Mouse (Mus musculus): ENCODE measurements around the gene Actr1a. TPM values are rescaled to one million over a fixed set of nuclear protein-coding genes. Genes with fewer than 3 reads are reported as not detected.

Gene Actr1a
- 83.6 TPM for polyA plus RNA-seq (2014; fragmentation: Illumina TruSeq; extraction: RNeasy Lipid Tissue Mini Kit (QIAGEN cat#74804); ENCODE audit: low read depth, low replicate concordance)

GRCm38 (mm10) chr19:46395109-46396009, at the start of gene Actr1a:
Actr1a (minus strand) TSS chr19:46395748.

DNA sequence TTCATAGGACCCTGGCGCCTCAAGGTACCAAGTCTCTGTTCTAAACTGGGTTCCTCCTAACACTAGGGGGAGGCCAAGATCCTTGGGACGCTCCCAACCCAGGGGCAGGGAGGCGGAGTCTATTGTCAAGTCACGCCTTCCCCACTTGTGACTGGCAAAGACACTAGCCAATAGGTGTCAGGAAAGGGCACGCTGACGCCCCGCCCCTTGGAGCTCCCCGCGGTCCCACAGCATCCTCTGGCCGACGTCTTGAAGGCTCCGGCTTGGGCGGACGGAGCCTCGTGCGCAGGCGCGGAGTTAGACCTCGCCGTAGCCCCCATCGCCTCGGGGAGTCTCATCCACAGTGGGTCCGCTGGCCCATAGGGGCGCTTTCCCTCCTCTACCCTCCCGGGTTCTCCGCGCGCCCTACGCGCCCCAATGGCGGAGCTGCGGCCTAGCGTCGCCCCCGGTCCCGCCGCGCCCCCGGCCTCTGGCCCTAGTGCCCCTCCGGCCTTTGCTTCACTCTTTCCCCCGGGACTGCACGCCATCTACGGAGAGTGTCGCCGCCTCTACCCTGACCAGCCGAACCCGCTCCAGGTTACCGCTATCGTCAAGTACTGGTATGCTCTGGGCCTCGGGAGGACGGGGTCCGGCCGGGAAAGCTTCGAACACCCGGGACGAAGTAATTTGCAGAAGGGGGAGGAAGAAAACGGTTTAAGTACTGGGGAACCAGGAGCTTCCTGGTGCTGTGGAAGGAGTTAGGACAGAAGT, 1.3 kb upstream of the Actr1a start, which contains the start of gene Sufu:
Sufu (plus strand) TSS at position 211 of the 750 bp plus-strand sequence.

GRCm38 (mm10) chr19:46350168-46350932, 45.2 kb downstream of the Actr1a start, which contains the start of gene 2310034G01Rik:
2310034G01Rik (minus strand) TSS chr19:46350302.

GRCm38 (mm10) chr19:46338331-46338936, 57.1 kb downstream of the Actr1a start, which contains the start of gene Cuedc2:
Cuedc2 (minus strand) TSS chr19:46338702.

DNA sequence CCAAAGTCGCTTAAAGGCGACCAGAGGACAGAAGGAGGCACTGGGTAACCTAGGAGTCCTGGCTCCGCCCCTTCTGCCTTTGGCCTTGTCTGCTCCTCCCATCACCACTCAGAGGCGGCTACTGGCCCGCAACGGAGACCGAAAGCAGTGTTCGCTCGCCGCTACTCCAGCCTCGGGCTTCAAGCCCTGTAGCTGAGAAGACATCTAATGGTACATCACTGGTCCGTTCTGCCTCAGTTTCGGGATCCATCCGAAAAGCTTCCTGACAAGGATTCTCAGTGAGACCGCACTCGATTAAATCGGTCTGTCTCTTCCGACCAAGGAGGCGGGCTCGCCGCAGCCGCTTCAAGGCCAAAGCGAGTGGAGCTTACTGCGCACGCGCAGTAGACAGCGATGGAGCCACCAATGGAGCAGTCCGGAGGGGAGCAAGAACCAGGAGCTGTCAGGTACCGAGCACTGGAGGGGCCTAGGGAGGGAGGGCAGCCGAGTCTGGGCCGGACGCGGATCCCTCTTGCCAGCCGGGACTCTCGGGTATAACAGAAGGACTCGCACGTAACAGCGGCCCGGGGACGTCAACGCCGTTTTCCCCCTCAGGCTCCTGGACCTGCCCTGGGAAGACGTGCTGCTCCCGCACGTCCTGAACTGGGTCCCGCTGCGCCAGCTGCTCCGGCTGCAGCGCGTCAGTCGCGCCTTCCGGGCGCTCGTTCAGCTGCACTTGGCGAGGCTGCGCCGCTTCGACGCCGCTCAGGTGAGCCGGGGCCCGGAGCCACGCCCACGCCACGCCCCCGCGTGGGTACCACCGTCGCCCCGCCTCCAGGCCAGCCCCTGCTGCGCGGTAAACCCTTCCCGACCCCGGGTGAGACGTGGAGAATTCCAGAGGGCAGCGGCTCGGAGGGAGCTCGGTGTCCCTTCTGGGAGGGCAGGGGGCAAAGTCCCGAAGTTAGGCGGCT, 67.2 kb downstream of the Actr1a start, which contains the start of gene Fbxl15:
Fbxl15 (plus strand) TSS at position 104 of the 950 bp plus-strand sequence.

Other genes starting within 250 kb of the Actr1a start
- gene Pitx3, start 247.4 kb downstream of the Actr1a start, polyA plus RNA-seq (2014; fragmentation: Illumina TruSeq; extraction: RNeasy Lipid Tissue Mini Kit (QIAGEN cat#74804); ENCODE audit: low read depth, low replicate concordance), result not detected
- gene Gbf1, start 243.2 kb downstream of the Actr1a start, polyA plus RNA-seq (2014; fragmentation: Illumina TruSeq; extraction: RNeasy Lipid Tissue Mini Kit (QIAGEN cat#74804); ENCODE audit: low read depth, low replicate concordance), result 32.4 TPM
- 16.1 TPM for gene Nfkb2, start 91.4 kb downstream of the Actr1a start, polyA plus RNA-seq (2014; fragmentation: Illumina TruSeq; extraction: RNeasy Lipid Tissue Mini Kit (QIAGEN cat#74804); ENCODE audit: low read depth, low replicate concordance)
- 1.1 TPM for gene Psd, start 68.6 kb downstream of the Actr1a start, polyA plus RNA-seq (2014; fragmentation: Illumina TruSeq; extraction: RNeasy Lipid Tissue Mini Kit (QIAGEN cat#74804); ENCODE audit: low read depth, low replicate concordance)
- 4.8 TPM for gene Fbxl15, start 67.6 kb downstream of the Actr1a start, polyA plus RNA-seq (2014; fragmentation: Illumina TruSeq; extraction: RNeasy Lipid Tissue Mini Kit (QIAGEN cat#74804); ENCODE audit: low read depth, low replicate concordance)
- gene Cuedc2, start 57.0 kb downstream of the Actr1a start, polyA plus RNA-seq (2014; fragmentation: Illumina TruSeq; extraction: RNeasy Lipid Tissue Mini Kit (QIAGEN cat#74804); ENCODE audit: low read depth, low replicate concordance), result 100 TPM
- 2.7 TPM for gene Mfsd13a, start 54.6 kb downstream of the Actr1a start, polyA plus RNA-seq (2014; fragmentation: Illumina TruSeq; extraction: RNeasy Lipid Tissue Mini Kit (QIAGEN cat#74804); ENCODE audit: low read depth, low replicate concordance)
- gene 2310034G01Rik, start 45.4 kb downstream of the Actr1a start, polyA plus RNA-seq (2014; fragmentation: Illumina TruSeq; extraction: RNeasy Lipid Tissue Mini Kit (QIAGEN cat#74804); ENCODE audit: low read depth, low replicate concordance), result 0.89 TPM
- gene Sufu, start 1.1 kb upstream of the Actr1a start, polyA plus RNA-seq (2014; fragmentation: Illumina TruSeq; extraction: RNeasy Lipid Tissue Mini Kit (QIAGEN cat#74804); ENCODE audit: low read depth, low replicate concordance), result 7.3 TPM
- 17.6 TPM for gene Trim8, start 106.0 kb upstream of the Actr1a start, polyA plus RNA-seq (2014; fragmentation: Illumina TruSeq; extraction: RNeasy Lipid Tissue Mini Kit (QIAGEN cat#74804); ENCODE audit: low read depth, low replicate concordance)
- 88.9 TPM for gene Arl3, start 177.4 kb upstream of the Actr1a start, polyA plus RNA-seq (2014; fragmentation: Illumina TruSeq; extraction: RNeasy Lipid Tissue Mini Kit (QIAGEN cat#74804); ENCODE audit: low read depth, low replicate concordance)
- gene Sfxn2, start 177.6 kb upstream of the Actr1a start, polyA plus RNA-seq (2014; fragmentation: Illumina TruSeq; extraction: RNeasy Lipid Tissue Mini Kit (QIAGEN cat#74804); ENCODE audit: low read depth, low replicate concordance), result 5.6 TPM
- gene Wbp1l, start 203.3 kb upstream of the Actr1a start, polyA plus RNA-seq (2014; fragmentation: Illumina TruSeq; extraction: RNeasy Lipid Tissue Mini Kit (QIAGEN cat#74804); ENCODE audit: low read depth, low replicate concordance), result 45.2 TPM